Mouse (Mus musculus) E14TG2a.4 (cell line): ENCODE measurements around the gene Treh.
A peak's percentile ranks its signal among the peaks of the same experiment; 100 is the strongest.

Experiments used
- H3K27me3 ChIP-seq: 2 replicates; pipeline ENCODE4 v1.6.1; 2014; ENCODE audit warnings: low read length, control low read depth; ENCODE audit not compliant: insufficient read depth
- H3K36me3 ChIP-seq: 2 replicates; pipeline ENCODE4 v1.6.1; 2014; ENCODE audit warnings: low read length, control low read depth; ENCODE audit not compliant: insufficient read depth
- H3K4me1 ChIP-seq: replicated peaks from 2 replicates; pipeline ENCODE4 v1.6.1; 2014; ENCODE audit warnings: low read depth, low read length, control low read depth
- H3K4me3 ChIP-seq: replicated peaks from 2 replicates; pipeline ENCODE4 v1.5.1; 2014; ENCODE audit warnings: mild to moderate bottlenecking, low read length
- H3K9me3 ChIP-seq: 2 replicates; pipeline ENCODE4 v1.6.1; 2014; ENCODE audit warnings: low read length, control low read depth
- CTCF ChIP-seq: conservative IDR thresholded peaks from 2 replicates; pipeline ENCODE4 v1.5.1; 2014; ENCODE audit warnings: low read length
- NANOG ChIP-seq: IDR thresholded peaks from 2 replicates; pipeline ENCODE4 v1.6.1; 2014; ENCODE audit warnings: borderline replicate concordance, low read length, mixed read lengths
- POU5F1 ChIP-seq: IDR thresholded peaks from 2 replicates; pipeline ENCODE4 v1.6.1; 2014; ENCODE audit warnings: low read length, borderline replicate concordance

Treh gene

GRCm38 (mm10) chr9:44655098-44656066, 17.7 kb upstream of the Treh start:
- no peak for TF ChIP-seq POU5F1
- peak; percentile 56 for TF ChIP-seq CTCF
- H3K36me3 ChIP-seq = no peaks in the 10 kb centered on the region

DNA sequence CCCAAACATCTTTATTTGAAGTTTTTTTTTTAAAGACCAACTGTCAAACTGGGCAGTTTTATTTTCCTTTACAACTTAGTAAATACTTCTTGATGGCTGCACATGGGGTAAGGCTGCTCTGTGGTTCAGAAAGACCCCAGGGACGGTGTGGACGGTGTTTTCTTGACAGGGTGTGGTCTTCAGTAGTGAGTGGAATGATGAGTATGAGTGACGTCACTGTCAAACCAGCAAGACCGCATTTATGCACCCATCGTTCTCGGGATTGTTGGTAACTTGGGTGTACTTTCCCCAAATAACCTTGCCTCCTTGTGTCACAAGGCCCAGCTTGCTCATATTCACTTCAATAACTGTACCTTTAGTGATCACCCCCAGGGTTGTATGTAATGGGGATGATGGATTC, 9.3 kb upstream of the Treh start:
- no peak for TF ChIP-seq NANOG
- TF ChIP-seq CTCF = no peak
- no peak for TF ChIP-seq POU5F1
- H3K36me3 ChIP-seq = no peaks in the 10 kb centered on the region

More at GRCm38 (mm10) chr9:44655098-44656066, 17.7 kb upstream of the Treh start:
- no peaks in the 10 kb centered on the region for H3K27me3 ChIP-seq
- no peaks in the 10 kb centered on the region for H3K9me3 ChIP-seq
- H3K4me3 ChIP-seq = peak overlapping the region; percentile 49
- H3K4me1 ChIP-seq = peaks cover 5% of the 10 kb centered on the region; the same call in 1 of the 2 replicates

GRCm38 (mm10) chr9:44671416-44671815, 1.6 kb upstream of the Treh start:
- peaks cover 12% of the 10 kb centered on the region for H3K27me3 ChIP-seq
- H3K9me3 ChIP-seq = peaks cover 17% of the 10 kb centered on the region
- no peaks in the 10 kb centered on the region for H3K4me1 ChIP-seq
- H3K4me3 ChIP-seq = no peak overlapping the region
- TF ChIP-seq NANOG (no peak), POU5F1 (no peak), CTCF (no peak)
- no peaks in the 10 kb centered on the region for H3K36me3 ChIP-seq

More for the DNA sequence above, 9.3 kb upstream of the Treh start:
- Histone ChIP-seq H3K4me1 (no peaks in the 10 kb centered on the region), H3K9me3 (no peaks in the 10 kb centered on the region), H3K4me3 (no peak overlapping the region), H3K27me3 (no peaks in the 10 kb centered on the region)

- Histone ChIP-seq H3K4me3 (no peak overlapping the region), H3K27me3 (peaks cover 12% of the 10 kb centered on the region), H3K9me3 (peaks cover 17% of the 10 kb centered on the region), H3K4me1 (no peaks in the 10 kb centered on the region), H3K36me3 (no peaks in the 10 kb centered on the region)
- TF ChIP-seq NANOG (no peak), POU5F1 (no peak), CTCF (no peak)
Observed at GRCm38 (mm10) chr9:44672291-44672865, 655 bp upstream of the Treh start.

- Histone ChIP-seq H3K27me3 (peaks cover 24% of the 10 kb centered on the region), H3K4me3 (no peak overlapping the region), H3K4me1 (0 out of 2 replicates have a peak, but pooled peaks cover under 1% of the 10 kb centered on the region), H3K36me3 (no peaks in the 10 kb centered on the region), H3K9me3 (no peaks in the 10 kb centered on the region)
- TF ChIP-seq CTCF (peak; percentile 53), NANOG (no peak), POU5F1 (no peak)
Observed at GRCm38 (mm10) chr9:44678288-44678871, 5.3 kb downstream of the Treh start.

GRCm38 (mm10) chr9:44679565-44679964, 6.5 kb downstream of the Treh start:
- Histone ChIP-seq H3K4me3 (no peak overlapping the region), H3K4me1 (0 out of 2 replicates have a peak, but pooled peaks cover 4% of the 10 kb centered on the region), H3K36me3 (no peaks in the 10 kb centered on the region), H3K9me3 (no peaks in the 10 kb centered on the region), H3K27me3 (peaks cover 24% of the 10 kb centered on the region)
- TF ChIP-seq NANOG = no peak
- TF ChIP-seq CTCF = no peak
- no peak for TF ChIP-seq POU5F1

GRCm38 (mm10) chr9:44683046-44683445, 10.0 kb downstream of the Treh start:
- no peaks in the 10 kb centered on the region for H3K36me3 ChIP-seq
- H3K9me3 ChIP-seq = no peaks in the 10 kb centered on the region
- H3K4me3 ChIP-seq = no peak overlapping the region
- H3K4me1 ChIP-seq = peaks cover 37% of the 10 kb centered on the region
- TF ChIP-seq NANOG (no peak), POU5F1 (no peak), CTCF (no peak)
- peaks cover 25% of the 10 kb centered on the region for H3K27me3 ChIP-seq
